Mouse (Mus musculus) adrenal gland, postnatal 36 days (tissue): ENCODE measurements around the gene Becn1. TPM values are rescaled to one million over a fixed set of nuclear protein-coding genes. Genes with fewer than 3 reads are reported as not detected.
A peak's percentile ranks its signal among the peaks of the same experiment; 100 is the strongest.

Experiments used
- DNase-seq, 2 experiments: peaks; one replicate each; pipeline ENCODE4 v3.0.0; 2021; ENCODE audit warnings: mixed read lengths in 1 of 2
- total RNA-seq, 2 experiments: library from RNA; stranded (reverse); gene quantifications; 2 replicates each; pipeline ENCODE4 v1.2.3; 2021

The Becn1 gene
- total RNA-seq, 2 experiments from 2014 or later, result 150 to 159 TPM

- peak in 1 of 2 experiments; percentile 30 for DNase-seq
Measured at GRCm38 (mm10) chr11:101245071-101245470, 57.0 kb downstream of the Becn1 start.

GRCm38 (mm10) chr11:101238071-101238647 is 63.9 kb downstream of the Becn1 start:
- no peak for DNase-seq

GRCm38 (mm10) chr11:101236782-101237181 is 65.3 kb downstream of the Becn1 start:
- DNase-seq, result no peak

Other genes with a start within 250 kb of the Becn1 start
- 10 to 100 TPM; 36.3 to 47.0 TPM for gene Naglu, start 232.3 kb downstream of the Becn1 start, total RNA-seq
- 1 to 10 TPM; 1.5 to 3.3 TPM for gene Hsd17b1, start 223.9 kb downstream of the Becn1 start, total RNA-seq
- 100 to 1,000 TPM in 1 of 2 experiments, 10 to 100 TPM in 1; 71.3 to 111 TPM for gene Coasy, start 219.7 kb downstream of the Becn1 start, total RNA-seq
- 10 to 100 TPM; 50.1 to 63.1 TPM for gene Mlx, start 215.0 kb downstream of the Becn1 start, total RNA-seq
- gene Psmc3ip, start 206.8 kb downstream of the Becn1 start, total RNA-seq, result 1 to 10 TPM; 5.8 to 6.6 TPM
- gene Retreg3, start 182.4 kb downstream of the Becn1 start, total RNA-seq, result 10 to 100 TPM; 53.2 to 57.2 TPM
- gene Tubg1, start 182.3 kb downstream of the Becn1 start, total RNA-seq, result 10 to 100 TPM; 41.3 to 42.7 TPM
- 1 to 10 TPM; 5.9 to 7.0 TPM for gene Tubg2, start 146.4 kb downstream of the Becn1 start, total RNA-seq
- 1 to 10 TPM; 4.6 to 4.9 TPM for gene Cntnap1, start 131.8 kb downstream of the Becn1 start, total RNA-seq
- gene Plekhh3, start 130.9 kb downstream of the Becn1 start, total RNA-seq, result 10 to 100 TPM; 21.5 to 30.0 TPM
- gene Ccr10, start 126.8 kb downstream of the Becn1 start, total RNA-seq, result under 1 TPM in 1 of 2 experiments, not detected in 1; 0.43 TPM
- 10 to 100 TPM; 30.0 to 37.7 TPM for gene Ezh1, start 75.8 kb downstream of the Becn1 start, total RNA-seq
- 10 to 100 TPM; 39.5 to 61.8 TPM for gene Ramp2, start 56.3 kb downstream of the Becn1 start, total RNA-seq
- 100 to 1,000 TPM in 1 of 2 experiments, 10 to 100 TPM in 1; 90.6 to 121 TPM for gene Vps25, start 48.6 kb downstream of the Becn1 start, total RNA-seq
- 1 to 10 TPM; 1.5 to 2.5 TPM for gene Wnk4, start 41.7 kb downstream of the Becn1 start, total RNA-seq
- under 1 TPM; 0.23 to 0.26 TPM for gene Cntd1, start 23.3 kb downstream of the Becn1 start, total RNA-seq
- gene Coa3, start 23.2 kb downstream of the Becn1 start, total RNA-seq, result 10 to 100 TPM; 69.2 to 75.4 TPM
- 100 to 1,000 TPM; 122 to 145 TPM for gene Psme3, start 13.9 kb upstream of the Becn1 start, total RNA-seq
- gene Aoc2, start 22.8 kb upstream of the Becn1 start, total RNA-seq, result 1 to 10 TPM; 4.6 to 7.1 TPM
- 10 to 100 TPM; 40.4 to 67.8 TPM for gene Aoc3, start 28.3 kb upstream of the Becn1 start, total RNA-seq
- 1 to 10 TPM; 2.9 to 6.4 TPM for gene G6pc, start 65.3 kb upstream of the Becn1 start, total RNA-seq
- 10 to 100 TPM; 30.1 to 35.2 TPM for gene Aarsd1, start 115.3 kb upstream of the Becn1 start, total RNA-seq
- gene Gm27029, start 122.5 kb upstream of the Becn1 start, total RNA-seq, result 1 to 10 TPM; 2.6 to 5.6 TPM
- 10 to 100 TPM; 24.1 to 26.7 TPM for gene Rundc1, start 122.8 kb upstream of the Becn1 start, total RNA-seq
- 1 to 10 TPM; 2.6 to 3.4 TPM for gene Ptges3l, start 123.0 kb upstream of the Becn1 start, total RNA-seq
- 10 to 100 TPM; 77.7 to 94.3 TPM for gene Rpl27, start 140.0 kb upstream of the Becn1 start, total RNA-seq
- gene Ifi35, start 146.1 kb upstream of the Becn1 start, total RNA-seq, result 10 to 100 TPM; 39.1 to 41.8 TPM
- 10 to 100 TPM; 10.2 to 11.6 TPM for gene Rnd2, start 162.7 kb upstream of the Becn1 start, total RNA-seq
- 100 to 1,000 TPM; 123 to 141 TPM for gene Vat1, start 163.9 kb upstream of the Becn1 start, total RNA-seq
- gene Brca1, start 249.7 kb upstream of the Becn1 start, total RNA-seq, result 1 to 10 TPM; 2.4 to 2.9 TPM
- 100 to 1,000 TPM; 128 to 134 TPM for gene Nbr1, start 249.9 kb upstream of the Becn1 start, total RNA-seq